35 mouse cellular contexts compared by ENCODE assay signal in the genomic region with DNA sequence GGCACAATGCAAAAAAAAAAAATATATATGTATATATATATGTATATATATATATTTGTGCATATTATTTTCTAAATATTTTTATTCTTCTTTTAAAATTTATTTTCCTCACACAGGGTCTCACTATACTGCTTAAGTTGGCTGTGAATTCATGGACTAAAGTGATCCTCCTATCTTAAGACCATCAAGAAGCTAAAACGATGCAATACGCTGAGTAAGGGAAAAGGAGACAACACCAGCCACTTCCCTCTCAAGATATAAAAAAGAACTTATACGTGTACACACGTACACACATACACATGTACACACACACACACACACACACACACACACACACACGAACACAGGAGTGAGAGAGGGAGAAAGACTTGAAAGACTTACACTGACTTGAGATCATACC. TPM values are rescaled to one million over a fixed set of nuclear protein-coding genes. Genes with fewer than 3 reads are reported as not detected.
"Had no signal": no experiment of that assay in that cellular context is flagged by ENCODE, and none has a peak within 500 bp of the region (broad histone marks: within the 10 kb centered on the region; RNA-seq: fewer than 3 reads in every experiment).

No protein-coding gene starts in this region.

- H3K4me2 ChIP-seq: limb, embryonic 12.5 days; limb, embryonic 13.5 days; limb, embryonic 15.5 days; liver, embryonic 11.5 days; liver, embryonic 12.5 days; liver, embryonic 13.5 days; liver, embryonic 15.5 days; lung, embryonic 14.5 days; lung, embryonic 15.5 days; midbrain, embryonic 11.5 days; midbrain, embryonic 12.5 days; midbrain, embryonic 13.5 days; midbrain, embryonic 15.5 days; neural tube, embryonic 12.5 days had no signal

- ATAC-seq: liver, embryonic 12.5 days; liver, postnatal 0 days; lung, postnatal 0 days; midbrain, embryonic 13.5 days; midbrain, embryonic 15.5 days; midbrain, embryonic 16.5 days had no signal

- H3K4me3 ChIP-seq: limb, embryonic 10.5 days; limb, embryonic 12.5 days; limb, embryonic 13.5 days; limb, embryonic 15.5 days; liver, embryonic 12.5 days; liver, embryonic 13.5 days; liver, embryonic 15.5 days; lung, embryonic 15.5 days; megakaryocyte, embryonic 14.5 days; midbrain, embryonic 10.5 days; midbrain, embryonic 12.5 days; midbrain, embryonic 13.5 days; midbrain, embryonic 15.5 days; myocyte; neural tube, embryonic 12.5 days had no signal

- H3K27ac ChIP-seq: limb, embryonic 10.5 days; limb, embryonic 12.5 days; limb, embryonic 13.5 days; limb, embryonic 15.5 days; liver, embryonic 14.5 days; lung, embryonic 15.5 days; macrophage; midbrain, embryonic 10.5 days; midbrain, embryonic 12.5 days; midbrain, embryonic 13.5 days; midbrain, embryonic 15.5 days; neural tube, embryonic 12.5 days had no signal

- H3K9me3 ChIP-seq: limb, embryonic 10.5 days; limb, embryonic 12.5 days; limb, embryonic 13.5 days; limb, embryonic 15.5 days; liver, embryonic 12.5 days; liver, embryonic 13.5 days; liver, embryonic 15.5 days; lung, embryonic 15.5 days; megakaryocyte, embryonic 14.5 days; midbrain, embryonic 10.5 days; midbrain, embryonic 12.5 days; midbrain, embryonic 13.5 days; midbrain, embryonic 15.5 days; neural tube, embryonic 12.5 days had no signal

- H3K4me1 ChIP-seq: limb, embryonic 10.5 days; limb, embryonic 12.5 days; limb, embryonic 13.5 days; limb, embryonic 15.5 days; lung, embryonic 15.5 days; midbrain, embryonic 10.5 days; midbrain, embryonic 12.5 days; midbrain, embryonic 13.5 days; midbrain, embryonic 15.5 days; neural tube, embryonic 12.5 days had no signal

- H3K27me3 ChIP-seq: limb, embryonic 12.5 days; limb, embryonic 13.5 days; limb, embryonic 15.5 days; liver, embryonic 12.5 days; liver, embryonic 13.5 days; liver, embryonic 15.5 days; lung, embryonic 15.5 days; megakaryocyte, embryonic 14.5 days; midbrain, embryonic 12.5 days; midbrain, embryonic 13.5 days; midbrain, embryonic 15.5 days; neural tube, embryonic 12.5 days had no signal

- H3K9ac ChIP-seq: limb, embryonic 12.5 days; limb, embryonic 13.5 days; limb, embryonic 15.5 days; liver, embryonic 12.5 days; liver, embryonic 13.5 days; liver, embryonic 14.5 days; liver, embryonic 15.5 days; liver, postnatal 0 days; lung, embryonic 14.5 days; lung, embryonic 15.5 days; midbrain, embryonic 12.5 days; midbrain, embryonic 13.5 days; midbrain, embryonic 15.5 days; neural tube, embryonic 12.5 days had no signal

- DNase-seq: left cerebral cortex, postnatal 4 days; liver; liver, embryonic 13.5 days; liver, postnatal 0 days; lung, adult 18-20 months; lung, adult 2 months; lung, embryonic 14.5 days; lung, postnatal 10 days; lung, postnatal 14 days; lung, postnatal 36 days; lung, postnatal 4 days; midbrain, embryonic 14.5 days had no signal

RNA-seq across cellular contexts. Expression of a gene that starts 33.0 kb away (rescaled TPM):
- total RNA-seq: megakaryocyte, adult 5-6 weeks had no signal
- polyA plus RNA-seq: limb, embryonic 10.5 days; limb, embryonic 11.5 days; limb, embryonic 12.5 days; limb, embryonic 13.5 days; liver, embryonic 11.5 days; liver, embryonic 12.5 days; liver, embryonic 13.5 days; liver, embryonic 16.5 days; liver, postnatal 0 days; macrophage; midbrain, embryonic 11.5 days had no signal
